Mouse (Mus musculus) lung, postnatal 0 days (tissue): Measurements from ENCODE around the gene Fads6.

Experiments
- CTCF ChIP-seq: IDR thresholded peaks from 2 replicates; pipeline ENCODE4 v1.5.1; 2016; ENCODE audit warnings: antibody characterized with exemption, mild to moderate bottlenecking
- EP300 ChIP-seq: IDR thresholded peaks from 2 replicates; pipeline ENCODE4 v1.6.1; 2016; ENCODE audit warnings: antibody characterized with exemption, mild to moderate bottlenecking, control low read depth

GRCm38 (mm10) chr11:115247240-115247639, 50.2 kb downstream of the Fads6 start:
- no peak for TF ChIP-seq CTCF
- no peak for TF ChIP-seq EP300
